Comparison of ENCODE assay signal across 15 mouse cellular contexts in genomic region chr4:95759027-95759731, GRCm38 (mm10).
DNase-seq lines count a peak whose midpoint lies in the region; ATAC-seq and TF ChIP-seq lines count a peak whose summit lies in the region.
"Had no signal": no experiment of that assay in that cellular context is flagged by ENCODE, and none has a peak within 500 bp of the region (broad histone marks: within the 10 kb centered on the region; RNA-seq: fewer than 3 reads in every experiment).

No protein-coding gene starts in this region.

- no peak overlapping the region for H3K27ac ChIP-seq in midbrain, embryonic 10.5 days (replicated peaks)
- H3K27ac ChIP-seq in midbrain, embryonic 13.5 days = no peak overlapping the region
- no peak overlapping the region for H3K27ac ChIP-seq in stomach, postnatal 0 days (replicated peaks)
- no peak overlapping the region for H3K27ac ChIP-seq in cerebellum, adult 2 months (ENCODE audit: insufficient read depth, low read length)
- H3K27ac ChIP-seq: lung, embryonic 15.5 days; midbrain, embryonic 12.5 days; neural tube, embryonic 13.5 days had no signal

- DNase-seq in midbrain, embryonic 10.5 days (ENCODE audit: low spot score) = peak; percentile 29
- DNase-seq in forelimb bud, embryonic 11.5 days (ENCODE audit: low read depth, low spot score) = peak; percentile 62
- peak; percentile 46 for DNase-seq in kidney, postnatal 10 days
- DNase-seq in stomach, postnatal 0 days (ENCODE audit: low spot score) = no peak
- DNase-seq in layer of hippocampus, adult 18-20 months (ENCODE audit: low spot score in 2 of 2) = no peak
- DNase-seq in cerebellum, adult 2 months = no peak
- no peak for DNase-seq in heart, postnatal 10 days
- DNase-seq: adrenal gland, postnatal 10 days; left cerebral cortex, postnatal 4 days; right cerebral cortex, postnatal 14 days had no signal

- no peak overlapping the region for H3K4me3 ChIP-seq in midbrain, embryonic 10.5 days
- no peak overlapping the region for H3K4me3 ChIP-seq in midbrain, embryonic 13.5 days (replicated peaks)
- H3K4me3 ChIP-seq in stomach, postnatal 0 days (ENCODE audit: low read depth, low read length) = no peak overlapping the region
- no peak overlapping the region for H3K4me3 ChIP-seq in cerebellum, adult 2 months (replicated peaks; ENCODE audit: insufficient read depth, low read depth, low read length)
- H3K4me3 ChIP-seq: lung, embryonic 15.5 days; midbrain, embryonic 12.5 days; neural tube, embryonic 13.5 days had no signal

- peaks cover 9% of the 10 kb centered on the region for H3K4me1 ChIP-seq in midbrain, embryonic 10.5 days
- H3K4me1 ChIP-seq in midbrain, embryonic 13.5 days (replicated peaks) = no peaks in the 10 kb centered on the region
- H3K4me1 ChIP-seq in stomach, postnatal 0 days (replicated peaks; ENCODE audit: control insufficient read depth, insufficient read depth) = no peaks in the 10 kb centered on the region
- H3K4me1 ChIP-seq in cerebellum, adult 2 months (ENCODE audit: control insufficient read depth, insufficient read depth, low read length) = no peaks in the 10 kb centered on the region
- H3K4me1 ChIP-seq: lung, embryonic 15.5 days; midbrain, embryonic 12.5 days; neural tube, embryonic 13.5 days had no signal

- H3K27me3 ChIP-seq in midbrain, embryonic 10.5 days (ENCODE audit: low read depth, poor library complexity, severe bottlenecking) = no peaks in the 10 kb centered on the region
- H3K27me3 ChIP-seq in midbrain, embryonic 13.5 days = no peaks in the 10 kb centered on the region
- H3K27me3 ChIP-seq in stomach, postnatal 0 days (ENCODE audit: control insufficient read depth, insufficient read depth, low read length) = no peaks in the 10 kb centered on the region
- H3K27me3 ChIP-seq in cerebellum, adult 2 months (ENCODE audit: control insufficient read depth, insufficient read depth, low read length) = no peaks in the 10 kb centered on the region
- H3K27me3 ChIP-seq: lung, embryonic 15.5 days; midbrain, embryonic 12.5 days; neural tube, embryonic 13.5 days had no signal

- intact Hi-C loops in heart, postnatal 10 days (cut with DNase I) = no loop called here

- 44% methylated on average over 5 of the region's 5 CpGs for WGBS in midbrain, embryonic 10.5 days
- WGBS in midbrain, embryonic 13.5 days = 53% methylated on average over 5 of the region's 5 CpGs
- 53% methylated on average over 5 of the region's 5 CpGs for WGBS in stomach, postnatal 0 days
- 81% methylated on average over 5 of the region's 5 CpGs for WGBS in cerebellum, adult 2 months

- H3K9ac ChIP-seq in midbrain, embryonic 13.5 days (replicated peaks) = no peak overlapping the region
- H3K9ac ChIP-seq in stomach, postnatal 0 days (ENCODE audit: low read length) = no peak overlapping the region
- H3K9ac ChIP-seq: lung, embryonic 15.5 days; midbrain, embryonic 12.5 days; neural tube, embryonic 13.5 days had no signal

- no peak for ATAC-seq in midbrain, embryonic 13.5 days
- peak; percentile 54; the same call in 1 of the 2 replicates for ATAC-seq in stomach, postnatal 0 days (ENCODE audit: low FRiP score, low TSS enrichment)
- ATAC-seq: forebrain, embryonic 16.5 days had no signal

- H3K36me3 ChIP-seq in midbrain, embryonic 10.5 days = no peaks in the 10 kb centered on the region
- no peaks in the 10 kb centered on the region for H3K36me3 ChIP-seq in midbrain, embryonic 13.5 days
- H3K36me3 ChIP-seq in stomach, postnatal 0 days (ENCODE audit: control insufficient read depth, insufficient read depth, low read length) = no peaks in the 10 kb centered on the region
- H3K36me3 ChIP-seq: lung, embryonic 15.5 days; midbrain, embryonic 12.5 days; neural tube, embryonic 13.5 days had no signal

- TF ChIP-seq CTCF in stomach, postnatal 0 days (IDR thresholded peaks at IDR 0.05; ENCODE audit: low read depth) = no peak
- no peak for TF ChIP-seq CTCF in cerebellum, adult 2 months (IDR thresholded peaks at IDR 0.05; ENCODE audit: borderline replicate concordance, insufficient read depth, low read depth, low read length)

- TF ChIP-seq POLR2A in cerebellum, adult 2 months (IDR thresholded peaks at IDR 0.05; ENCODE audit: borderline replicate concordance, insufficient read depth, low read length) = no peak

- no peaks in the 10 kb centered on the region for H3K9me3 ChIP-seq in midbrain, embryonic 10.5 days (replicated peaks)
- H3K9me3 ChIP-seq in midbrain, embryonic 13.5 days = no peaks in the 10 kb centered on the region
- H3K9me3 ChIP-seq in stomach, postnatal 0 days (ENCODE audit: control insufficient read depth, low read length) = no peaks in the 10 kb centered on the region
- H3K9me3 ChIP-seq: lung, embryonic 15.5 days; midbrain, embryonic 12.5 days; neural tube, embryonic 13.5 days had no signal

- H3K4me2 ChIP-seq in midbrain, embryonic 13.5 days (replicated peaks) = no peak overlapping the region
- no peak overlapping the region for H3K4me2 ChIP-seq in stomach, postnatal 0 days (replicated peaks; ENCODE audit: low read depth)
- H3K4me2 ChIP-seq: lung, embryonic 15.5 days; midbrain, embryonic 12.5 days; neural tube, embryonic 13.5 days had no signal

- TF ChIP-seq EP300 in stomach, postnatal 0 days (optimal IDR thresholded peaks at IDR 0.05) = no peak

Comparison
In these comparisons a context has a peak if more than half of its experiments do, and no peak if none do; other contexts are left out.
1. DNase-seq: peak in midbrain, embryonic 10.5 days (single experiment), forelimb bud, embryonic 11.5 days (single experiment) and kidney, postnatal 10 days (single experiment); none in stomach, postnatal 0 days (single experiment), layer of hippocampus, adult 18-20 months (0 of 2), cerebellum, adult 2 months (0 of 2) and heart, postnatal 10 days (0 of 2).